Mouse (Mus musculus) hindbrain, embryonic 14.5 days (tissue): Measurements from ENCODE around the gene Cul7. TPM values are rescaled to one million over a fixed set of nuclear protein-coding genes. Genes with fewer than 3 reads are reported as not detected.

Experiments
- ATAC-seq: fragments of 200-750 bp; cut with Nextera tagmentation; 2 replicates; pipeline ENCODE4 v1.8.0; 2017; ENCODE audit warnings: moderate number of reproducible peaks, mild to moderate bottlenecking, moderate TSS enrichment, moderate library complexity; ENCODE audit not compliant: low FRiP score
- DNase-seq: peaks from one replicate; pipeline ENCODE4 v3.0.0-alpha.2; 2015; ENCODE audit warnings: low spot score
- H3K27ac ChIP-seq: fragments of 300-500 bp; sonication (generic); 2 replicates; pipeline ENCODE4 v1.5.1; 2014; ENCODE audit warnings: mild to moderate bottlenecking, moderate library complexity
- H3K27me3 ChIP-seq: fragments of 300-500 bp; sonication (generic); 2 replicates; pipeline ENCODE4 v1.6.1; 2014; ENCODE audit warnings: mild to moderate bottlenecking, low read length, mixed read lengths; ENCODE audit not compliant: control insufficient read depth, insufficient read depth
- H3K36me3 ChIP-seq: fragments of 300-500 bp; sonication (generic); replicated peaks from 2 replicates; pipeline ENCODE4 v1.6.1; 2014; ENCODE audit not compliant: control insufficient read depth, insufficient read depth
- H3K4me1 ChIP-seq: fragments of 300-500 bp; sonication (generic); replicated peaks from 2 replicates; pipeline ENCODE4 v1.6.1; 2014; ENCODE audit warnings: antibody characterized with exemption, low read length, mixed read lengths; ENCODE audit not compliant: control insufficient read depth, insufficient read depth
- H3K4me2 ChIP-seq: fragments of 300-500 bp; sonication (generic); replicated peaks from 2 replicates; pipeline ENCODE4 v1.6.1; 2014; ENCODE audit warnings: mild to moderate bottlenecking, moderate library complexity
- H3K4me3 ChIP-seq: fragments of 300-500 bp; sonication (generic); replicated peaks from 2 replicates; pipeline ENCODE4 v1.5.1; 2014; ENCODE audit warnings: mild to moderate bottlenecking, low read length
- H3K9ac ChIP-seq: fragments of 300-500 bp; sonication (generic); 2 replicates; pipeline ENCODE4 v1.6.1; 2014
- H3K9me3 ChIP-seq: fragments of 300-500 bp; sonication (generic); 2 replicates; pipeline ENCODE4 v1.6.1; 2016; ENCODE audit warnings: low read length; ENCODE audit not compliant: control insufficient read depth
- WGBS: fragments of 180-500 bp; shearing (Covaris S2); extraction: QIAGEN DNeasy Blood & Tissue Kit; methylation state at CpG from one replicate; pipeline ENCODE4 v1.1.7; 2014; 5-methylcytosine and 5-hydroxymethylcytosine counted together
- polyA plus RNA-seq: library from polyadenylated mRNA; unstranded; fragments of >200 nt; fragmentation: Nextera tagmentation; extraction: Ambion mirVana; gene quantifications from 2 replicates; pipeline ENCODE4 v1.2.1, GENCODE M21; 2014

Gene Cul7
- polyA plus RNA-seq, 1 experiment from 2014 or later: 30.2 TPM

DNA sequence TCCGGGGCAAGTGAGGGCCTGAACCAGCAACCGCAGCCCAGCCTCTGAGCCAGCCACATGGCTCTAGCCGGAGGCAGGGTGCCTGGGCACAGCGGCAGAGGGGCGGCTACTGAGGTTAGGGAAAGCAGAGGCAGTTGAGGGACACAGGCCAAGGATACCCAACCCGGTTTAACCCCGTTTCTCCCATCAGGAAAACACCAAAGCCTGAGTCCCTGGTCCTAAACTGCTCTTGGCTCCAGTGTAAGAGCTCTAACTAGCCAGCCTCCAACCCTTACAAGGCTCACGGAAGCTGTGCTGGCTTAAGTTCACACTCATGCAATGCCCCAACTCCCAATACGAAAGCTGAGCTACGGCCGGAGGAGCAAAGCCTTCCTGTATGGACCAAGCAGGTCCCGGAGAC, 25.5 kb upstream of the Cul7 start:
- ATAC-seq (no peak), DNase-seq (no peak)
- H3K9me3 ChIP-seq: no peaks in the 10 kb centered on the region
- no peak overlapping the region for H3K4me3 ChIP-seq
- WGBS: 65% methylated on average over 12 of the region's 12 CpGs
- no peaks in the 10 kb centered on the region for H3K27me3 ChIP-seq
- H3K36me3 ChIP-seq: no peaks in the 10 kb centered on the region
- H3K27ac ChIP-seq: no peak overlapping the region
- H3K4me2 ChIP-seq: peak overlapping the region; percentile 17; the same call in 1 of the 2 replicates
- peak overlapping the region; percentile 32 for H3K9ac ChIP-seq
- H3K4me1 ChIP-seq: peaks cover 43% of the 10 kb centered on the region

DNA sequence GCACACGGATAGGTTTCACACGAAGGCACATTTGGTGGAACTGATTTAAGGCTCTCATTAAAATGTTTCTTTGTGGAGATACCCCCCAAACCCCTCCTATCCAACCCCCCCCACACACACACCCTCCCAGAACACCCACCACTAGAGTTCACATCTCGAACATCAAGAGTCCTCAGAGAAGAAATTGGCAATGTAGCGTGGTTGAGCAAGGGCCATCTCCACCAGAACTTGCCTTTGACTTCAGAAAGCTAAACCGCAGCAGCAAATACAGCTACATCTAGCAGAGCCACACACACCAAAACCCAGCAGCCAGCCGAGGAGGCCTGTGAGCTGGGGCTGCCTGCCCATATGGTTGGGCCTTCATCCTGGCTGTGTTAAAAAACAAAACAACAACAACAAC, 22.7 kb upstream of the Cul7 start:
- H3K4me2 ChIP-seq: peak overlapping the region; percentile 83
- ATAC-seq (no peak), DNase-seq (no peak)
- peaks cover 18% of the 10 kb centered on the region for H3K36me3 ChIP-seq
- peak overlapping the region; percentile 72 for H3K4me3 ChIP-seq
- H3K27me3 ChIP-seq: no peaks in the 10 kb centered on the region
- peaks cover 33% of the 10 kb centered on the region for H3K4me1 ChIP-seq
- no peaks in the 10 kb centered on the region for H3K9me3 ChIP-seq
- 65% methylated on average over 6 of the region's 6 CpGs for WGBS
- H3K27ac ChIP-seq: no peak overlapping the region
- H3K9ac ChIP-seq: peak overlapping the region; percentile 86

DNA sequence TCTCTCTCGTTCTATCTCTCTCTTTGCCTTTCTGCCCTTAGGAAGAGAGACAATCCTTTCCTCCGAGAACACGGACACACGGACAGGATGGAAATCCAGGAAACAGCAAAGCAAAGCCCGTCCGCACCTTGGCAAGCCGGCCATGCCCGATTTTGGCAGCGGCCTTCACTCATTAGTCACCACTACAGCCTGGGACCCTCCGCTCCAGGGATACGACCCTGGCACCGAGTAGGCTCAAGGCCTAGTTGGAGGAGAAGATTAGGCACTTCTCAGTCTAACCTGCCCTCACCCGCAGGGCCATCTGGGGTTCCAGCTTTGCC, 21.7 kb upstream of the Cul7 start:
- Histone ChIP-seq H3K4me2 (peak overlapping the region; percentile 83), H3K9ac (peak overlapping the region; percentile 86), H3K9me3 (no peaks in the 10 kb centered on the region), H3K27ac (peak overlapping the region; percentile 88), H3K27me3 (no peaks in the 10 kb centered on the region), H3K4me1 (peaks cover 33% of the 10 kb centered on the region), H3K36me3 (peaks cover 27% of the 10 kb centered on the region), H3K4me3 (peak overlapping the region; percentile 72)
- DNase-seq (no peak), ATAC-seq (peak; percentile 6; the same call in 1 of the 2 replicates)
- WGBS: under 1% methylated on average over 13 of the region's 13 CpGs

DNA sequence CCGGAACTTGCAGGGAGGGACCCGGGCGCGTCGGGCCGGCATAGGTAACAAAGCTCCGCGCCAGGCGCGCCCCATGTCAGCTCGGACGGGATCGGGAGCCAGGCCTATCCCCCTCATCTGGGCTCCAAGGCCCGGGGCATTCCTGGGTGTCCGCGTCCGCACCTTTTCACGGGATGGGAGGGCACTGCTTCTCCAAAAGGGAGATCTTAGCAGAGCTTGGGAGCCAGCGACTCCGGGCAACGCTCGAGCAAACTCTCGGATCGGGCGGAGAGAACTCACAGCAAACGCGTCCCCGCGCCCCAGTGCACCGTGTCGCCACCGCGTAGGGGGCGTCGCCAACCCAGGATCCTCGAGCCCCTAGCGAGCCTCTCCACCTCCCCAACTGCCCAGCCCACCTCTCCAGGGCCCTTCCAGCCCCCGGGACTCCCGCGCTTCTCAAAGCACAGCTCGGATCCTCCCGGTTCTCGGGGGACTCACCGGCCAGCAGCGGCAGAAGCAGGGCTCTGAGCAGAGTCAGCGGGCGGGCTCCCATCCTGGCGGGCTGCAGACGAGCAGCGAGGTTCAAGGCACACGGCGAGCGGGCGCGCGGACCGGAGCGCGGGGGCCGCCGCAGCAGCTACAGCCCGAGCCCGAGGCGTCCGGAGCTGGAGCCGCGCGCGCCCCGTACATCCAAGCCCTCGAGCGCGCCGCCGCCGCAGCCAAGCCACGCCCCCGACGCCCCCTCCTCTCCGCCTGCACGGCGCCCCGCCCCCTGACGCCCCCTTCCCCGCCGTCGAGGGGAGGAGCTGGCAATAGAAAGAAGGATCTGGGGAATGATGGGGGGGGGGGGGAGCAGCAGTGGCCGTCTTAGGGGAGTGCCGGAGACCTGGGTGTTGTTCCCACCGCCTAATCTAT, 21.1 kb upstream of the Cul7 start, which contains the start of gene Ptk7:
Gene Ptk7, minus strand, starts transcription at position 714 of the 894 bp plus-strand sequence.
- Histone ChIP-seq H3K4me1 (peaks cover 31% of the 10 kb centered on the region), H3K9me3 (no peaks in the 10 kb centered on the region), H3K27ac (peak within 1 kb of the TSS; percentile 88), H3K4me2 (peak within 1 kb of the TSS; percentile 83), H3K4me3 (peak within 1 kb of the TSS; percentile 72), H3K36me3 (peaks cover 31% of the 10 kb centered on the region), H3K9ac (peak within 1 kb of the TSS; percentile 86), H3K27me3 (no peaks in the 10 kb centered on the region)
- peak; percentile 88 for DNase-seq
- under 1% methylated on average over 81 of the region's 90 CpGs for WGBS
- peak; percentile 77 for ATAC-seq

- Histone ChIP-seq H3K9me3 (no peaks in the 10 kb centered on the region), H3K4me1 (peaks cover 24% of the 10 kb centered on the region), H3K9ac (peak overlapping the region; percentile 34; the same call in 1 of the 2 replicates), H3K4me2 (peak overlapping the region; percentile 83), H3K36me3 (peaks cover 32% of the 10 kb centered on the region), H3K27ac (peak overlapping the region; percentile 77), H3K4me3 (peak overlapping the region; percentile 72), H3K27me3 (no peaks in the 10 kb centered on the region)
- no peak for DNase-seq
- 4% methylated on average over 12 of the region's 12 CpGs for WGBS
- ATAC-seq: peak; percentile 46; the same call in 1 of the 2 replicates
Measured at GRCm38 (mm10) chr17:46629685-46630441, 20.3 kb upstream of the Cul7 start.

GRCm38 (mm10) chr17:46636831-46637523, 13.2 kb upstream of the Cul7 start:
- ATAC-seq: peak; percentile 46; the same call in 1 of the 2 replicates
- Histone ChIP-seq H3K9ac (no peak overlapping the region), H3K27me3 (no peaks in the 10 kb centered on the region), H3K4me3 (no peak overlapping the region), H3K36me3 (peaks cover 63% of the 10 kb centered on the region), H3K4me1 (no peaks in the 10 kb centered on the region; the same call in 1 of the 2 replicates), H3K4me2 (peak overlapping the region; percentile 9; the same call in 1 of the 2 replicates), H3K9me3 (no peaks in the 10 kb centered on the region), H3K27ac (no peak overlapping the region)
- 20% methylated on average over 15 of the region's 15 CpGs for WGBS
- DNase-seq: peak; percentile 85

GRCm38 (mm10) chr17:46639929-46640328, 10.2 kb upstream of the Cul7 start:
- Histone ChIP-seq H3K9me3 (no peaks in the 10 kb centered on the region), H3K9ac (no peak overlapping the region), H3K4me3 (no peak overlapping the region), H3K27me3 (no peaks in the 10 kb centered on the region), H3K27ac (no peak overlapping the region), H3K4me1 (peaks cover 8% of the 10 kb centered on the region), H3K36me3 (peaks cover 54% of the 10 kb centered on the region), H3K4me2 (no peak overlapping the region)
- 85% methylated on average over 9 of the region's 9 CpGs for WGBS
- DNase-seq: no peak
- ATAC-seq: no peak

- WGBS: 92% methylated on average over 17 of the region's 17 CpGs
- no peak for ATAC-seq
- peaks cover 43% of the 10 kb centered on the region for H3K36me3 ChIP-seq
Measured at GRCm38 (mm10) chr17:46642060-46642459, 8.1 kb upstream of the Cul7 start.

More at GRCm38 (mm10) chr17:46642060-46642459, 8.1 kb upstream of the Cul7 start:
- Histone ChIP-seq H3K9me3 (no peaks in the 10 kb centered on the region), H3K4me2 (no peak overlapping the region), H3K4me3 (no peak overlapping the region), H3K4me1 (peaks cover 17% of the 10 kb centered on the region), H3K27me3 (no peaks in the 10 kb centered on the region), H3K9ac (no peak overlapping the region), H3K27ac (no peak overlapping the region)
- DNase-seq: no peak
